Mouse (Mus musculus): ENCODE results near the gene 1700029F12Rik. TPM values are rescaled to one million over a fixed set of nuclear protein-coding genes. Genes with fewer than 3 reads are reported as not detected.
A peak's percentile ranks its signal among the peaks of the same experiment; 100 is the strongest.

The 1700029F12Rik gene
- polyA plus RNA-seq, 1 experiment from 2014 or later = not detected

- no peak for ATAC-seq (ENCODE audit: low FRiP score)
- no peaks in the 10 kb centered on the region for H3K9me3 ChIP-seq
- no peak overlapping the region for H3K4me2 ChIP-seq
- H3K27ac ChIP-seq = no peak overlapping the region
- H3K4me3 ChIP-seq (replicated peaks) = no peak overlapping the region
- H3K9ac ChIP-seq = no peak overlapping the region
- H3K27me3 ChIP-seq = no peaks in the 10 kb centered on the region
- no peaks in the 10 kb centered on the region for H3K36me3 ChIP-seq (replicated peaks)
- no peaks in the 10 kb centered on the region for H3K4me1 ChIP-seq
- 91% methylated on average over 3 of the region's 3 CpGs for WGBS
Measured at GRCm38 (mm10) chr13:97017711-97018110, 16.5 kb downstream of the 1700029F12Rik start.

- H3K9me3 ChIP-seq = no peaks in the 10 kb centered on the region
- WGBS = 88% methylated on average over 4 of the region's 4 CpGs
- no peak overlapping the region for H3K4me3 ChIP-seq (replicated peaks)
- ATAC-seq (ENCODE audit: low FRiP score) = no peak
- no peaks in the 10 kb centered on the region for H3K36me3 ChIP-seq (replicated peaks)
- H3K27ac ChIP-seq = no peak overlapping the region
- H3K4me2 ChIP-seq = no peak overlapping the region
- H3K4me1 ChIP-seq = no peaks in the 10 kb centered on the region
- H3K27me3 ChIP-seq = no peaks in the 10 kb centered on the region
- H3K9ac ChIP-seq = no peak overlapping the region
Measured at GRCm38 (mm10) chr13:97014366-97014765, 19.8 kb downstream of the 1700029F12Rik start.

GRCm38 (mm10) chr13:97008266-97009153 is 25.7 kb downstream of the 1700029F12Rik start:
- Histone ChIP-seq H3K4me1 (peaks cover 9% of the 10 kb centered on the region; the same call in 1 of the 2 replicates), H3K9me3 (no peaks in the 10 kb centered on the region), H3K27ac (0 out of 2 replicates have a peak overlapping the region, but pooled peaks have one; percentile 31), H3K4me3 (replicated peaks) (peak overlapping the region; percentile 43), H3K4me2 (peak overlapping the region; percentile 78), H3K36me3 (replicated peaks) (no peaks in the 10 kb centered on the region), H3K9ac (peak overlapping the region; percentile 56), H3K27me3 (peaks cover 8% of the 10 kb centered on the region; the same call in 1 of the 2 replicates)
- 3% methylated on average over 19 of the region's 19 CpGs for WGBS
- ATAC-seq (ENCODE audit: low FRiP score) = peak; percentile 84

- H3K36me3 ChIP-seq (replicated peaks) = no peaks in the 10 kb centered on the region
- peak overlapping the region; percentile 43 for H3K4me3 ChIP-seq (replicated peaks)
- H3K4me1 ChIP-seq = peaks cover 9% of the 10 kb centered on the region; the same call in 1 of the 2 replicates
- H3K4me2 ChIP-seq = peak overlapping the region; percentile 78
- H3K27me3 ChIP-seq = peaks cover 8% of the 10 kb centered on the region; the same call in 1 of the 2 replicates
- peak overlapping the region; percentile 47 for H3K9ac ChIP-seq
- H3K27ac ChIP-seq = no peak overlapping the region
- WGBS = 2% methylated on average over 21 of the region's 21 CpGs
- no peaks in the 10 kb centered on the region for H3K9me3 ChIP-seq
- peak; percentile 87 for ATAC-seq (ENCODE audit: low FRiP score)
Measured at GRCm38 (mm10) chr13:97007501-97008265, 26.5 kb downstream of the 1700029F12Rik start.

- WGBS = 41% methylated on average over 2 of the region's 2 CpGs
Measured at GRCm38 (mm10) chr13:97006784-97007183, 27.4 kb downstream of the 1700029F12Rik start.

GRCm38 (mm10) chr13:96997080-96997479 is 37.1 kb downstream of the 1700029F12Rik start:
- H3K4me3 ChIP-seq (replicated peaks) = no peak overlapping the region
- no peak for ATAC-seq (ENCODE audit: low FRiP score)
- WGBS = 73% methylated on average over 1 of the region's 1 CpGs
- H3K27me3 ChIP-seq = no peaks in the 10 kb centered on the region
- no peaks in the 10 kb centered on the region for H3K9me3 ChIP-seq
- H3K4me1 ChIP-seq = no peaks in the 10 kb centered on the region
- H3K9ac ChIP-seq = no peak overlapping the region
- no peak overlapping the region for H3K4me2 ChIP-seq
- H3K27ac ChIP-seq = no peak overlapping the region
- no peaks in the 10 kb centered on the region for H3K36me3 ChIP-seq (replicated peaks)

More at GRCm38 (mm10) chr13:97006784-97007183, 27.4 kb downstream of the 1700029F12Rik start:
- Histone ChIP-seq H3K9me3 (no peaks in the 10 kb centered on the region), H3K36me3 (replicated peaks) (no peaks in the 10 kb centered on the region), H3K4me2 (peak overlapping the region; percentile 78; the same call in 1 of the 2 replicates), H3K4me1 (peaks cover 9% of the 10 kb centered on the region; the same call in 1 of the 2 replicates), H3K9ac (no peak overlapping the region), H3K27ac (no peak overlapping the region), H3K27me3 (peaks cover 8% of the 10 kb centered on the region; the same call in 1 of the 2 replicates), H3K4me3 (replicated peaks) (no peak overlapping the region; the same call in 1 of the 2 replicates)
- no peak for ATAC-seq (ENCODE audit: low FRiP score)

- Histone ChIP-seq H3K4me3 (replicated peaks) (no peak overlapping the region), H3K9me3 (no peaks in the 10 kb centered on the region), H3K9ac (no peak overlapping the region), H3K27me3 (no peaks in the 10 kb centered on the region), H3K36me3 (replicated peaks) (no peaks in the 10 kb centered on the region), H3K4me1 (no peaks in the 10 kb centered on the region), H3K27ac (no peak overlapping the region), H3K4me2 (no peak overlapping the region)
- no peak for ATAC-seq (ENCODE audit: low FRiP score)
- WGBS = 88% methylated on average over 5 of the region's 5 CpGs
Measured at GRCm38 (mm10) chr13:96995243-96995642, 38.9 kb downstream of the 1700029F12Rik start.

- no peaks in the 10 kb centered on the region for H3K36me3 ChIP-seq (replicated peaks)
- H3K4me2 ChIP-seq = no peak overlapping the region
- WGBS = 34% methylated on average over 8 of the region's 8 CpGs
- no peak overlapping the region for H3K27ac ChIP-seq
- no peak for ATAC-seq (ENCODE audit: low FRiP score)
- H3K4me1 ChIP-seq = no peaks in the 10 kb centered on the region
- H3K4me3 ChIP-seq (replicated peaks) = no peak overlapping the region
- no peaks in the 10 kb centered on the region for H3K27me3 ChIP-seq
- no peaks in the 10 kb centered on the region for H3K9me3 ChIP-seq
- no peak overlapping the region for H3K9ac ChIP-seq
Measured at GRCm38 (mm10) chr13:96993291-96993989, 40.7 kb downstream of the 1700029F12Rik start.

GRCm38 (mm10) chr13:96990561-96991265 is 43.4 kb downstream of the 1700029F12Rik start:
- no peaks in the 10 kb centered on the region for H3K9me3 ChIP-seq
- ATAC-seq (ENCODE audit: low FRiP score) = no peak

GRCm38 (mm10) chr13:96990045-96990444 is 44.1 kb downstream of the 1700029F12Rik start:
- Histone ChIP-seq H3K27me3 (no peaks in the 10 kb centered on the region), H3K36me3 (replicated peaks) (no peaks in the 10 kb centered on the region), H3K4me3 (replicated peaks) (no peak overlapping the region), H3K27ac (no peak overlapping the region), H3K9me3 (no peaks in the 10 kb centered on the region), H3K4me2 (no peak overlapping the region), H3K4me1 (no peaks in the 10 kb centered on the region), H3K9ac (no peak overlapping the region)
- no peak for ATAC-seq (ENCODE audit: low FRiP score)
- WGBS = 95% methylated on average over 3 of the region's 3 CpGs

More at GRCm38 (mm10) chr13:96990561-96991265, 43.4 kb downstream of the 1700029F12Rik start:
- Histone ChIP-seq H3K36me3 (replicated peaks) (no peaks in the 10 kb centered on the region), H3K27ac (no peak overlapping the region), H3K27me3 (no peaks in the 10 kb centered on the region), H3K4me3 (replicated peaks) (no peak overlapping the region), H3K4me2 (no peak overlapping the region), H3K4me1 (no peaks in the 10 kb centered on the region), H3K9ac (no peak overlapping the region)
- WGBS = 88% methylated on average over 14 of the region's 14 CpGs

GRCm38 (mm10) chr13:96989129-96989528 is 45.0 kb downstream of the 1700029F12Rik start:
- Histone ChIP-seq H3K27me3 (no peaks in the 10 kb centered on the region), H3K4me2 (no peak overlapping the region), H3K9me3 (no peaks in the 10 kb centered on the region), H3K36me3 (replicated peaks) (no peaks in the 10 kb centered on the region), H3K4me3 (replicated peaks) (no peak overlapping the region), H3K9ac (no peak overlapping the region), H3K27ac (no peak overlapping the region), H3K4me1 (no peaks in the 10 kb centered on the region)
- 94% methylated on average over 16 of the region's 16 CpGs for WGBS
- no peak for ATAC-seq (ENCODE audit: low FRiP score)

Measured in forebrain, embryonic 12.5 days (tissue).